Mouse (Mus musculus) small intestine, adult 10 weeks (tissue): ENCODE measurements around the gene Slitrk1. TPM values are rescaled to one million over a fixed set of nuclear protein-coding genes. Genes with fewer than 3 reads are reported as not detected.

ENCODE experiments used
- polyA plus RNA-seq: library from polyadenylated mRNA; stranded (reverse); fragments of 350-450 nt; fragmentation: Illumina TruSeq; extraction: RNeasy Lipid Tissue Mini Kit (QIAGEN cat#74804); gene quantifications from one replicate; pipeline ENCODE4 v1.2.3, GENCODE M21; 2014; ENCODE audit warnings: low replicate concordance

The Slitrk1 gene
- polyA plus RNA-seq, result 0.11 TPM

DNA sequence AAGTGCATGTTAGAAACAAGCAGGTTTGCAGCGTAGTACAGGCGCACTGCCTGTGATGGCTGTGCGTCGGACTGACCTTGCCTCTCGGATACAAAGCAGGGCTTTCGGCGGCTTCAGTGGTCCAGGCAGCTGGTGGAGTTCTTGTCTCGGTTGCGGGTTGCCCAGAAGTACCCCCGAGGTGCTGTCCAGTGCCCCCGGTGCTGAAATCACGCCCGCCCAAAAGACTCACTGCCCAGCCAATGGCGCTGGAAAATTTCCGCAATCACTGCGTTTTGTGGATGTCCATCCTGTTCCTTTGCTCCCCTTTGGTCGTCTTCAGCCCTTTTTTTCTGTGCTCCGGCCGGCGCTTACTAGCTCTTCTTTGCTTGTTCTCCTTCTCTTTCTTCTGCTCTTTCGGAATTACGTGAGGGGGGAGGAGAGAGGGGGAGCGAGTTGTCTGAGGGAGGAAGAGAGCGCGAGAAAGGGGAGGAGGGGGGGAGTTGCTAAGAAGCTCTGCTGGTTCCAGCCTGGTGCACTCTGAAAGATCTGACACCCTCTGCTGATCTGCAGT is at the start of gene Slitrk1:
Gene Slitrk1, minus strand, starts transcription at position 445 of the 550 bp plus-strand sequence.

